Mouse (Mus musculus) liver, embryonic 14.5 days (tissue): ENCODE measurements at regions not wholly inside any gene's neighbourhood (a gene's known extent, or its start where the extent isn't known, plus 50 kb on each side); places are given as distances from the start of the nearest gene placed in this dataset.

Source experiments
- CTCF ChIP-seq: IDR thresholded peaks from 2 replicates; pipeline ENCODE4 v1.5.1; 2016; ENCODE audit warnings: antibody characterized with exemption, low read depth, control low read depth
- EP300 ChIP-seq: IDR thresholded peaks from 2 replicates; pipeline ENCODE4 v1.6.1; 2016; ENCODE audit warnings: antibody characterized with exemption, low read depth

- TF ChIP-seq CTCF (no peak), EP300 (no peak)
Measured at GRCm38 (mm10) chr11:6987105-6987504, 76.2 kb upstream of the Adcy1 start.
